Mouse (Mus musculus): ENCODE measurements around the gene Olfr1491. TPM values are rescaled to one million over a fixed set of nuclear protein-coding genes. Genes with fewer than 3 reads are reported as not detected.

Gene Olfr1491
- total RNA-seq (2014; fragmentation: Nextera tagmentation) (not detected in 2 replicates), total RNA-seq (2017) (not detected in 2 replicates)

- no peak for ATAC-seq (replicated peaks; ENCODE audit: low FRiP score, low TSS enrichment, poor library complexity, severe bottlenecking)
Measured at GRCm38 (mm10) chr19:13696968-13697367, at the start of gene Olfr1491. Gene Olfr1491 (plus strand): TSS chr19:13697268.

- no peak for ATAC-seq (replicated peaks; ENCODE audit: low FRiP score, low TSS enrichment, poor library complexity, severe bottlenecking)
Measured at GRCm38 (mm10) chr19:13650791-13651190, 46.3 kb upstream of the Olfr1491 start, which contains the start of gene Olfr1490. Gene Olfr1490 (plus strand): TSS chr19:13651091.

- no peak for ATAC-seq (replicated peaks; ENCODE audit: low FRiP score, low TSS enrichment, poor library complexity, severe bottlenecking)
Measured at GRCm38 (mm10) chr19:13722978-13723377, 25.9 kb downstream of the Olfr1491 start, which contains the start of gene Olfr1493-ps1. Gene Olfr1493-ps1 (plus strand): TSS chr19:13723278.

DNA sequence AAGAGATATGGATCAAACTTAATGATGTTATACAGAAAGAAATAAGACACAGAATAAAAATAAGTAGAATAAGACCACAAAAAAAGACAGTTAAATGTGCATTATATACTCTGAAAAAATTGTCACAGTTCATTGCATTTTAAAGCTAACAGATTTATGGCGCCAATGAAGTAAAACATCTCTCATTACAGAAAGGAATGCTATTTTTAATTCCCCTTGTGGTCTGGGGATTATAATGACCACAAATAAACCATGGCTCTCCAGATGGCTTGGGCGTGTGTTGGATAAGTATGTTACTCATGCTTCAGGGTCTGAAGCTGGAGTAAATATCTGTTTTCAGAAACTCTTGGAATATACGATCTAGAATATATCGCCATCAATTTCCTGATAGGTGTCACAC, 42.4 kb downstream of the Olfr1491 start, which contains the start of gene Olfr1494:
TSS of gene Olfr1494 (plus strand) at position 301 of the 400 bp plus-strand sequence.
- ATAC-seq (replicated peaks; ENCODE audit: low FRiP score, low TSS enrichment, poor library complexity, severe bottlenecking) = no peak

DNA sequence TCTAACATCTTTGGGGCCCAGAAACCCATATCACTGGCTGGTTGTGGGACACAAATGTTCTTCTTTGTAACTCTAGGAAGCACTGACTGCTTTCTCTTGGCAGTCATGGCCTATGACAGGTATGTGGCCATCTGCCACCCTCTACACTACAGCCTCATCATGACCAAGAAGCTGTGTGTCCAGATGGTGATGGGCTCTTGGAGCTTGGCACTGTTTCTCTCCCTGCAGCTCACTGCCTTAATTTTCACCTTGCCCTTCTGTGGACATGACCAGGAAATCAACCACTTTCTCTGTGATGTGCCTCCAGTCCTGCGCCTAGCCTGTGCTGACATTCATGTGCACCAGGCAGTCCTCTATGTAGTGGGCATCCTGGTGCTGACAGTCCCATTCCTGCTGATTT, 52.3 kb downstream of the Olfr1491 start:
- no peak for ATAC-seq (replicated peaks; ENCODE audit: low FRiP score, low TSS enrichment, poor library complexity, severe bottlenecking)

Other genes with a start within 250 kb of the Olfr1491 start
- gene Olfr1472, start 241.2 kb upstream of the Olfr1491 start, total RNA-seq (2014; fragmentation: Nextera tagmentation) = not detected in 2 replicates
- not detected in 2 replicates for gene Olfr1472, start 241.2 kb upstream of the Olfr1491 start, total RNA-seq (2017)
- not detected in 2 replicates for gene Olfr1474, start 227.7 kb upstream of the Olfr1491 start, total RNA-seq (2014; fragmentation: Nextera tagmentation)
- gene Olfr1474, start 227.7 kb upstream of the Olfr1491 start, total RNA-seq (2017) = not detected in 2 replicates
- not detected in 2 replicates for gene Olfr1475, start 217.1 kb upstream of the Olfr1491 start, total RNA-seq (2014; fragmentation: Nextera tagmentation)
- gene Olfr1475, start 217.1 kb upstream of the Olfr1491 start, total RNA-seq (2017) = not detected in 2 replicates
- not detected in 2 replicates for gene Olfr1477, start 196.7 kb upstream of the Olfr1491 start, total RNA-seq (2014; fragmentation: Nextera tagmentation)
- not detected in 2 replicates for gene Olfr1477, start 196.7 kb upstream of the Olfr1491 start, total RNA-seq (2017)
- not detected in 2 replicates for gene Olfr1480, start 169.4 kb upstream of the Olfr1491 start, total RNA-seq (2014; fragmentation: Nextera tagmentation)
- gene Olfr1480, start 169.4 kb upstream of the Olfr1491 start, total RNA-seq (2017) = not detected in 2 replicates
- gene Olfr1484, start 113.8 kb upstream of the Olfr1491 start, total RNA-seq (2014; fragmentation: Nextera tagmentation) = not detected in 2 replicates
- gene Olfr1484, start 113.8 kb upstream of the Olfr1491 start, total RNA-seq (2017) = not detected in 2 replicates
- not detected in 2 replicates for gene Olfr1487, start 79.9 kb upstream of the Olfr1491 start, total RNA-seq (2014; fragmentation: Nextera tagmentation)
- not detected in 2 replicates for gene Olfr1487, start 79.9 kb upstream of the Olfr1491 start, total RNA-seq (2017)
- gene Olfr1489, start 65.6 kb upstream of the Olfr1491 start, total RNA-seq (2014; fragmentation: Nextera tagmentation) = not detected in 2 replicates
- not detected in 2 replicates for gene Olfr1489, start 65.6 kb upstream of the Olfr1491 start, total RNA-seq (2017)
- gene Olfr1490, start 46.2 kb upstream of the Olfr1491 start, total RNA-seq (2014; fragmentation: Nextera tagmentation) = not detected in 2 replicates
- gene Olfr1490, start 46.2 kb upstream of the Olfr1491 start, total RNA-seq (2017) = not detected in 2 replicates
- not detected in 2 replicates for gene Olfr1493-ps1, start 26.0 kb downstream of the Olfr1491 start, total RNA-seq (2014; fragmentation: Nextera tagmentation)
- not detected in 2 replicates for gene Olfr1493-ps1, start 26.0 kb downstream of the Olfr1491 start, total RNA-seq (2017)
- gene Olfr1494, start 42.5 kb downstream of the Olfr1491 start, total RNA-seq (2014; fragmentation: Nextera tagmentation) = not detected in 2 replicates
- not detected in 2 replicates for gene Olfr1494, start 42.5 kb downstream of the Olfr1491 start, total RNA-seq (2017)
- not detected in 2 replicates for gene Olfr1495, start 67.3 kb downstream of the Olfr1491 start, total RNA-seq (2014; fragmentation: Nextera tagmentation)
- not detected in 2 replicates for gene Olfr1495, start 67.3 kb downstream of the Olfr1491 start, total RNA-seq (2017)
- not detected in 2 replicates for gene Olfr1496, start 80.6 kb downstream of the Olfr1491 start, total RNA-seq (2014; fragmentation: Nextera tagmentation)
- gene Olfr1496, start 80.6 kb downstream of the Olfr1491 start, total RNA-seq (2017) = not detected in 2 replicates
- gene Olfr1497, start 100.9 kb downstream of the Olfr1491 start, total RNA-seq (2014; fragmentation: Nextera tagmentation) = not detected in 2 replicates
- gene Olfr1497, start 100.9 kb downstream of the Olfr1491 start, total RNA-seq (2017) = not detected in 2 replicates
- gene Olfr1499, start 122.2 kb downstream of the Olfr1491 start, total RNA-seq (2014; fragmentation: Nextera tagmentation) = not detected in 2 replicates
- not detected in 2 replicates for gene Olfr1499, start 122.2 kb downstream of the Olfr1491 start, total RNA-seq (2017)
- not detected in 2 replicates for gene Olfr1500, start 133.2 kb downstream of the Olfr1491 start, total RNA-seq (2014; fragmentation: Nextera tagmentation)
- gene Olfr1500, start 133.2 kb downstream of the Olfr1491 start, total RNA-seq (2017) = not detected in 2 replicates
- gene Olfr1501, start 153.4 kb downstream of the Olfr1491 start, total RNA-seq (2014; fragmentation: Nextera tagmentation) = not detected in 2 replicates
- gene Olfr1501, start 153.4 kb downstream of the Olfr1491 start, total RNA-seq (2017) = not detected in 2 replicates
- not detected in 2 replicates for gene Olfr1502, start 164.5 kb downstream of the Olfr1491 start, total RNA-seq (2014; fragmentation: Nextera tagmentation)
- gene Olfr1502, start 164.5 kb downstream of the Olfr1491 start, total RNA-seq (2017) = not detected in 2 replicates
- gene Olfr1504, start 200.7 kb downstream of the Olfr1491 start, total RNA-seq (2014; fragmentation: Nextera tagmentation) = not detected in 2 replicates
- not detected in 2 replicates for gene Olfr1504, start 200.7 kb downstream of the Olfr1491 start, total RNA-seq (2017)
- gene Olfr1505, start 216.3 kb downstream of the Olfr1491 start, total RNA-seq (2014; fragmentation: Nextera tagmentation) = not detected in 2 replicates
- gene Olfr1505, start 216.3 kb downstream of the Olfr1491 start, total RNA-seq (2017) = not detected in 2 replicates